Mouse (Mus musculus) neural tube, embryonic 12.5 days (tissue): ENCODE data around the gene Baz2a. TPM values are rescaled to one million over a fixed set of nuclear protein-coding genes. Genes with fewer than 3 reads are reported as not detected.
"Not testable (repeated sequence)": the region's sequence is repeated elsewhere in the genome, so short reads cannot be mapped to it uniquely, and the experiment has no call there.

Experiments
- ATAC-seq: fragments of 200-750 bp; cut with Nextera tagmentation; 2 replicates; pipeline ENCODE4 v1.8.0; 2017; ENCODE audit warnings: low read depth, mild to moderate bottlenecking, moderate TSS enrichment, moderate library complexity; ENCODE audit not compliant: low FRiP score
- H3K27ac ChIP-seq: fragments of 300-500 bp; sonication (generic); 2 replicates; pipeline ENCODE4 v1.5.1; 2016
- H3K27me3 ChIP-seq: fragments of 300-500 bp; sonication (generic); replicated peaks from 2 replicates; pipeline ENCODE4 v1.6.1; 2016; ENCODE audit warnings: mild to moderate bottlenecking
- H3K36me3 ChIP-seq: fragments of 300-500 bp; sonication (generic); 2 replicates; pipeline ENCODE4 v1.6.1; 2016; ENCODE audit warnings: mild to moderate bottlenecking
- H3K4me1 ChIP-seq: fragments of 300-500 bp; sonication (generic); 2 replicates; pipeline ENCODE4 v1.6.1; 2016
- H3K4me2 ChIP-seq: fragments of 300-500 bp; sonication (generic); replicated peaks from 2 replicates; pipeline ENCODE4 v1.6.1; 2016; ENCODE audit warnings: mild to moderate bottlenecking
- H3K4me3 ChIP-seq: fragments of 300-500 bp; sonication (generic); 2 replicates; pipeline ENCODE4 v1.5.1; 2016
- H3K9ac ChIP-seq: fragments of 300-500 bp; sonication (generic); 2 replicates; pipeline ENCODE4 v1.6.1; 2016; ENCODE audit warnings: mild to moderate bottlenecking
- H3K9me3 ChIP-seq: fragments of 300-500 bp; sonication (generic); 2 replicates; pipeline ENCODE4 v1.6.1; 2016; ENCODE audit warnings: mild to moderate bottlenecking
- WGBS: fragments of 180-500 bp; shearing (Covaris S2); methylation state at CpG from one replicate; pipeline ENCODE4 v1.1.7; 2016; 5-methylcytosine and 5-hydroxymethylcytosine counted together
- polyA plus RNA-seq: library from polyadenylated mRNA; unstranded; fragments of >200 nt; fragmentation: Nextera tagmentation; extraction: Ambion mirVana; gene quantifications from 2 replicates; pipeline ENCODE4 v1.2.1, GENCODE M21; 2016

Gene Baz2a
- polyA plus RNA-seq, 1 experiment from 2014 or later, result 12.2 TPM

GRCm38 (mm10) chr10:128083688-128084087 is 7.7 kb upstream of the Baz2a start:
- peak overlapping the region; percentile 92 for H3K4me3 ChIP-seq
- 0 out of 2 replicates have a peak, but pooled peaks have one; percentile 3 for ATAC-seq
- WGBS, result under 1% methylated on average over 22 of the region's 22 CpGs
- no peaks in the 10 kb centered on the region for H3K27me3 ChIP-seq
- peak overlapping the region; percentile 97 for H3K4me2 ChIP-seq
- peaks cover 11% of the 10 kb centered on the region for H3K4me1 ChIP-seq
- H3K36me3 ChIP-seq, result peaks cover 39% of the 10 kb centered on the region
- H3K27ac ChIP-seq, result 0 out of 2 replicates have a peak overlapping the region, but pooled peaks have one; percentile 47
- no peaks in the 10 kb centered on the region for H3K9me3 ChIP-seq
- H3K9ac ChIP-seq, result peak overlapping the region; percentile 93

- H3K27ac ChIP-seq, result no peak overlapping the region
- 11% methylated on average over 3 of the region's 3 CpGs for WGBS
- no peak for ATAC-seq
These were observed 7.2 kb upstream of the Baz2a start for GRCm38 (mm10) chr10:128084160-128084559.

DNA sequence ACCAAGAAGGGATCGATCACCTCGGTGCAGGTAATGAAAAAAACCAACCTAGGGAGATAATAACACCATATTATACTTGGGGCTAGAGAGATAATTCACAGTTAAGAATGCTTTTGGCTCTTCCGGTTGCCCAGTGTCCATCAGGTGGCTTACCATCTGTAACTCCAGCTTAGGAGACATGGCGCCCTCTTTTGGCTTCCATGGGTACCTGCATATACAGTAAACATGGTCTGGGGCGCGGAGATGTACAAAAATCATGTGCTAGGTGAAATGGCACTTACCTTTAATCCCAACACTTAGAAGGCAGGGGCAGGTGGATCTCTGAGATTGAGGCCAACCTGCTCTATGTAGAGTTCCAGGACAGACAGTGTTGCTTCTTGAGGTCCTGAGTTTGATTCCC is 5.0 kb upstream of the Baz2a start:
- 82% methylated on average over 6 of the region's 6 CpGs for WGBS
- ATAC-seq, result no peak

More at GRCm38 (mm10) chr10:128084160-128084559, 7.2 kb upstream of the Baz2a start:
- H3K9ac ChIP-seq, result peak overlapping the region; percentile 93
- H3K4me1 ChIP-seq, result peaks cover 11% of the 10 kb centered on the region
- H3K36me3 ChIP-seq, result peaks cover 44% of the 10 kb centered on the region
- no peaks in the 10 kb centered on the region for H3K27me3 ChIP-seq
- H3K4me2 ChIP-seq, result peak overlapping the region; percentile 97
- H3K9me3 ChIP-seq, result no peaks in the 10 kb centered on the region
- peak overlapping the region; percentile 92 for H3K4me3 ChIP-seq

DNA sequence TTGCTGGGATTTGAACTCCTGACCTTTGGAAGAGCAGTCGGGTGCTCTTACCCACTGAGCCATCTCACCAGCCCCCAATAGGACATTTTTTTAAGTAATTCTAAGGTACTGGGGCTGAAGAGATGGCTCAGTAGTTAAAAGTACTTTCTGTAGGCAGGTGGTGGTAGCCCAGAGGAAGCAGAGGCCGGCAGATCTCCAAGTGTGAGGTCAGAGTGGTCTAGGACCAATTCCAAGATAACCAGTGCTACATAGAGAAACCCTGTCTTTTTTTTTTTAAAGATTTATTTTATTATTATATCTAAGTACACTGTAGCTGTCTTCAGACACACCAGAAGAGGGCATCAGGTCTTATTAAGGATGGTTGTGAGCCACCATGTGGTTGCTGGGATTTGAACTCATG is 4.2 kb upstream of the Baz2a start:
- not testable (repeated sequence) for H3K4me3 ChIP-seq, H3K9ac ChIP-seq, H3K9me3 ChIP-seq, H3K27ac ChIP-seq, H3K4me2 ChIP-seq, ATAC-seq, H3K27me3 ChIP-seq
- Histone ChIP-seq H3K4me1 (peaks cover 26% of the 10 kb centered on the region), H3K36me3 (peaks cover 57% of the 10 kb centered on the region)
- WGBS, result 81% methylated on average over 2 of the region's 2 CpGs

More for the DNA sequence above, 5.0 kb upstream of the Baz2a start:
- H3K27ac ChIP-seq, result no peak overlapping the region
- H3K27me3 ChIP-seq, result no peaks in the 10 kb centered on the region
- H3K4me2 ChIP-seq, result no peak overlapping the region
- peaks cover 18% of the 10 kb centered on the region for H3K4me1 ChIP-seq
- H3K9ac ChIP-seq, result no peak overlapping the region
- no peak overlapping the region for H3K4me3 ChIP-seq
- H3K9me3 ChIP-seq, result no peaks in the 10 kb centered on the region
- H3K36me3 ChIP-seq, result peaks cover 57% of the 10 kb centered on the region

DNA sequence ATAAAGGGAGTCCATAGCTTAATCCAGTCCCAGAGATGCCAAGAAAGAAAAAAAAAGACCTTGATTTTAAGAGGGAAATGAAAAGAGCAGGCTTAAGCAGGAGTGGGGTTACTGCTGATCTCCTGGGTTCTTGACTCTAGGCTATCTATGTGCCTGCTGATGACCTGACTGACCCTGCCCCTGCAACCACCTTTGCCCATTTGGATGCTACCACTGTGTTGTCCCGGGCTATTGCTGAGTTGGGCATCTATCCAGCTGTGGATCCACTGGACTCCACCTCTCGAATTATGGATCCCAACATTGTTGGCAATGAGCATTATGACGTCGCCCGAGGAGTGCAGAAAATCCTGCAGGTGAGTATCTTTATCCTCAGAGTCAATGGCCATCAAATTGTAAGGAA is 3.2 kb upstream of the Baz2a start:
- WGBS, result 95% methylated on average over 5 of the region's 5 CpGs
- Histone ChIP-seq H3K4me3 (no peak overlapping the region), H3K27ac (no peak overlapping the region), H3K4me1 (peaks cover 27% of the 10 kb centered on the region), H3K36me3 (peaks cover 57% of the 10 kb centered on the region), H3K9ac (no peak overlapping the region), H3K4me2 (no peak overlapping the region), H3K27me3 (no peaks in the 10 kb centered on the region), H3K9me3 (no peaks in the 10 kb centered on the region)
- no peak for ATAC-seq

DNA sequence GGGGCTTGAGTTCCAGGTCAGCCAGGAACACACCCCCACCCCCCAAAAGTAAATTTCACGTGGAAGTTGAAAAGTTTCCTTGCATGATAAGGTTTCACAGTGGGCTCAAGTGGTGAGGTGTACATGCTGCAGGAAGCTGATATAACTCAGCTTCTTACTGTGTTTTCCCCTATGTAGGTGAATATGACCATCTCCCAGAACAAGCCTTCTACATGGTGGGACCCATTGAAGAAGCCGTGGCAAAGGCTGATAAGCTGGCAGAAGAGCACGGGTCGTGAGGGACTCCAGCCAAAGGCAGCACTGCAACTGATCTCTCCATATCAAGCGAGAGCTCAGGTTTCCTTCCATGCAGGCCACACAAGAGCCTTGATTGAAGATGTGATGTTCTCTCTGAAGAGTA is 1.5 kb upstream of the Baz2a start:
- Histone ChIP-seq H3K4me3 (no peak overlapping the region), H3K27ac (no peak overlapping the region), H3K4me2 (no peak overlapping the region), H3K9ac (no peak overlapping the region), H3K4me1 (peaks cover 39% of the 10 kb centered on the region), H3K36me3 (peaks cover 55% of the 10 kb centered on the region), H3K27me3 (no peaks in the 10 kb centered on the region), H3K9me3 (no peaks in the 10 kb centered on the region)
- ATAC-seq, result no peak
- WGBS, result 77% methylated on average over 5 of the region's 5 CpGs

DNA sequence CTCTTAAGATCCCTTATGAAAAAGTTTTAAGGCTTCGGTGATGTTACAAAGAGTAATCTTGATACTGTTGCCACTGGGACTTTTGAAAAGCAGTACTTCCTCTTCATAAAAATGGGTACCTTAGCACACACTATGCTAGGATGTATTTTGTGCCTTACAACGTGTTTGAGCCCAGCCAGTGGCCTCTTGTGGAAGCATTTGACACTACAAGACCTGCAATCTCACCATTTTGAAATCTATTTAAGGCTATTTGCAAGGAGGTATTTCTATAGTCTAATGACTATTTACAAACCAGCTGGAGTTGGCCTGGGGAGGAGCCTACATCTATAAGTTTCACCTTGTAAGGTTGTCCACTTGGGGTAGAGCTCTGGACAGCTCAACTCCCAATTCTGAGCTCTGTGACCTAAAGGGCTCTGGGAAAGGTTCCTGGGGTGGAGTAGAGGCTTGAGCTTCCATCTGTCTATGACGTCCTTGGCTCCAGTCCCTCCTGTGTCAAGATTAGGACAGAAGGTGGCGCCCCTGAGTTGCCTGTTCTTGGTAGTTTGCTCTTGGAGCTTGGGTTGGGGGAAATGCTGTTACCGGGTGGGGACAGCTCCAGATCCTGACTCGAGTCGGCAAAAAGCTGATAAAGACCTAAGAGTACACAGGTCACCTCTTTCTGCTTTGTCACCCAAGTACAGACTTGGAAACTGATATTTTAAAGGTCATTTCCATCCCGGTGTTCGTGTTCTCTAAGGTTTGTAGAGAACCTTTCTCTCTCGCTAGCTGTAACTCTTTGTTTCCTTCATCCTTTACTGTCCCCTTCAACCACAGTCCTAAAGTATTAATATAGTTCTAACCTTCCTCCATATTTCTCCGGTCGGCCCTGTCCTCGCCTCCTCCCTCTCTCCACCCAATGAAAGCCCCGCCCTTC is 470 bp upstream of the Baz2a start:
- peak overlapping the region; percentile 85 for H3K9ac ChIP-seq
- peak; percentile 23 for ATAC-seq
- H3K4me1 ChIP-seq, result peaks cover 37% of the 10 kb centered on the region
- WGBS, result 10% methylated on average over 14 of the region's 14 CpGs
- H3K27me3 ChIP-seq, result no peaks in the 10 kb centered on the region
- H3K27ac ChIP-seq, result 0 out of 2 replicates have a peak overlapping the region, but pooled peaks have one; percentile 26
- no peaks in the 10 kb centered on the region for H3K9me3 ChIP-seq
- peak overlapping the region; percentile 87; the same call in 1 of the 2 replicates for H3K4me3 ChIP-seq
- peaks cover 45% of the 10 kb centered on the region for H3K36me3 ChIP-seq
- peak overlapping the region; percentile 93 for H3K4me2 ChIP-seq

GRCm38 (mm10) chr10:128092506-128093495 is 1.4 kb downstream of the Baz2a start:
- under 1% methylated on average over 78 of the region's 88 CpGs for WGBS

DNA sequence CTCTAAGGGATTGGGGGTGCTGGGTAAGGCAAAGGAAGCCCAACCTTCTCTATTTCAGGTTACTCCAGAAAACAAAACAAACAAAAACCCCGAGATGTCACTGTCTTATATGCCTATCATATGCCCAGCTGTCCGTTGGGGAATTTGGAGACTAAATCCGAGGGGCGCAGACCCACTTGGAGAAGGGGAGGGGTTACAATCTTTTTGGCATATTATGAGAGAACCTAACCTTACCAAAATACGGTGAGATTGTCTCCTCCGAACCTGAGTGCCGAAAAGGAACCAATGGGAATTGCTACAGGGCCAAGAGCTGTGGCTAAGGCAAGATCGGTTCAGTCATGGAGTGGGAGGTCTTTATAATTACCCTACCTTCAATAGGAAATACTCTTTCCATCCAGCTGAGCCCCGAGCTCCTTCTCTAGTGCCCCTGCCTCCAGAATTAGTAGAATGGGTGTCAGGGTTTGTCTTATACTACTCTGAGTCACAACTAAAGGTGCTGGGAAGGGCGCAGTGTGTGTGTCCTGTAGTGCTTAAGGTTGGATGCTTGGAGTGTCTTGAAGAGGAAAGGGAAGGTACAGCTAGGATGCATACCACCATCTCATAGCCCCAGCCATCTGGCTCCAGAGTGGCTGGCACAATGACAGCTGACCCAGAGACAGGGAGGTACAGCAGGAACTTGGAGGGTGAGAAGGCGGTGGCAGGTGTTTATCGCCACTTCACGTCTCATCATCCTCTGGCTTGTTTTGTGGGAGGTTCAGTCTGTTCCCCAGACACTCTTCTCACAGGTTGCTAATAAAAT is 2.3 kb downstream of the Baz2a start:
- Histone ChIP-seq H3K9me3 (no peaks in the 10 kb centered on the region), H3K27ac (0 out of 2 replicates have a peak overlapping the region, but pooled peaks have one; percentile 80), H3K4me3 (peak overlapping the region; percentile 87), H3K4me1 (peaks cover 45% of the 10 kb centered on the region), H3K27me3 (no peaks in the 10 kb centered on the region), H3K4me2 (peak overlapping the region; percentile 93), H3K9ac (peak overlapping the region; percentile 85), H3K36me3 (peaks cover 17% of the 10 kb centered on the region)
- ATAC-seq, result no peak
- 27% methylated on average over 13 of the region's 13 CpGs for WGBS

More at GRCm38 (mm10) chr10:128092506-128093495, 1.4 kb downstream of the Baz2a start:
- peak; percentile 56 for ATAC-seq
- Histone ChIP-seq H3K36me3 (peaks cover 26% of the 10 kb centered on the region), H3K4me1 (peaks cover 40% of the 10 kb centered on the region), H3K9me3 (no peaks in the 10 kb centered on the region), H3K4me2 (peak overlapping the region; percentile 93), H3K27me3 (no peaks in the 10 kb centered on the region), H3K4me3 (peak overlapping the region; percentile 87), H3K9ac (peak overlapping the region; percentile 85), H3K27ac (peak overlapping the region; percentile 80)

- Histone ChIP-seq H3K4me2 (peak overlapping the region; percentile 93), H3K9ac (no peak overlapping the region; the same call in 1 of the 2 replicates), H3K9me3 (no peaks in the 10 kb centered on the region), H3K27me3 (no peaks in the 10 kb centered on the region), H3K4me3 (peak overlapping the region; percentile 5; the same call in 1 of the 2 replicates), H3K36me3 (peaks cover 10% of the 10 kb centered on the region), H3K4me1 (peaks cover 45% of the 10 kb centered on the region), H3K27ac (no peak overlapping the region)
- 13% methylated on average over 19 of the region's 19 CpGs for WGBS
- ATAC-seq, result no peak
These were observed 3.1 kb downstream of the Baz2a start for GRCm38 (mm10) chr10:128094340-128094968.
